Mouse (Mus musculus) kidney, postnatal 0 days (tissue): ENCODE measurements around the gene Usp53. TPM values are rescaled to one million over a fixed set of nuclear protein-coding genes. Genes with fewer than 3 reads are reported as not detected.

Source experiments
- ATAC-seq: fragments of 200-750 bp; cut with Nextera tagmentation; replicated peaks from 2 replicates; pipeline ENCODE4 v1.8.0; 2017; ENCODE audit warnings: low read depth, moderate number of reproducible peaks, moderate TSS enrichment, moderate library complexity; ENCODE audit not compliant: low FRiP score
- DNase-seq: peaks from one replicate; pipeline ENCODE4 v3.0.0-alpha.2; 2016; ENCODE audit warnings: low spot score
- H3K27ac ChIP-seq: fragments of 300-500 bp; sonication (generic); 2 replicates; pipeline ENCODE4 v1.5.1; 2014; ENCODE audit warnings: mild to moderate bottlenecking
- H3K27me3 ChIP-seq: fragments of 300-500 bp; sonication (generic); 2 replicates; pipeline ENCODE4 v1.6.1; 2014; ENCODE audit warnings: low read length, mixed read lengths; ENCODE audit not compliant: insufficient read depth
- H3K36me3 ChIP-seq: fragments of 300-500 bp; sonication (generic); 2 replicates; pipeline ENCODE4 v1.6.1; 2014; ENCODE audit warnings: low read length, mixed read lengths; ENCODE audit not compliant: insufficient read depth
- H3K4me1 ChIP-seq: fragments of 300-500 bp; sonication (generic); replicated peaks from 2 replicates; pipeline ENCODE4 v1.6.1; 2014; ENCODE audit warnings: antibody characterized with exemption, low read length, mixed read lengths; ENCODE audit not compliant: insufficient read depth
- H3K4me2 ChIP-seq: fragments of 300-500 bp; sonication (generic); 2 replicates; pipeline ENCODE4 v1.6.1; 2014; ENCODE audit warnings: mild to moderate bottlenecking, low read length, moderate library complexity, mixed read lengths
- H3K4me3 ChIP-seq: fragments of 300-500 bp; sonication (generic); replicated peaks from 2 replicates; pipeline ENCODE4 v1.5.1; 2014; ENCODE audit warnings: low read depth, low read length
- H3K9ac ChIP-seq: fragments of 300-500 bp; sonication (generic); 2 replicates; pipeline ENCODE4 v1.6.1; 2014; ENCODE audit warnings: low read depth, low read length
- H3K9me3 ChIP-seq: fragments of 300-500 bp; sonication (generic); replicated peaks from 2 replicates; pipeline ENCODE4 v1.6.1; 2016; ENCODE audit warnings: low read length, inconsistent platforms, mixed read lengths
- CTCF ChIP-seq: IDR thresholded peaks from 2 replicates; pipeline ENCODE4 v1.5.1; 2016; ENCODE audit warnings: antibody characterized with exemption, low read depth, mild to moderate bottlenecking, moderate library complexity
- WGBS: fragments of 180-500 bp; shearing (Covaris S2); extraction: QIAGEN DNeasy Blood & Tissue Kit; methylation state at CpG from one replicate; pipeline ENCODE4 v1.1.7; 2014; 5-methylcytosine and 5-hydroxymethylcytosine counted together
- polyA plus RNA-seq: library from polyadenylated mRNA; unstranded; fragments of >200 nt; fragmentation: Nextera tagmentation; extraction: Ambion mirVana; gene quantifications from 2 replicates; pipeline ENCODE4 v1.2.1, GENCODE M21; 2015

The Usp53 gene
- 12.5 and 13.2 TPM in 2 replicates for polyA plus RNA-seq

GRCm38 (mm10) chr3:122984249-122985182, at the start of gene Usp53:
Usp53 (minus strand) TSS chr3:122984510.
- H3K4me3 ChIP-seq = peak within 1 kb of the TSS; percentile 65
- WGBS = under 1% methylated on average over 83 of the region's 94 CpGs
- H3K9ac ChIP-seq = peak within 1 kb of the TSS; percentile 78
- H3K4me1 ChIP-seq = 0 out of 2 replicates have a peak, but pooled peaks cover 6% of the 10 kb centered on the region
- H3K9me3 ChIP-seq = no peaks in the 10 kb centered on the region
- peak within 1 kb of the TSS; percentile 97 for H3K27ac ChIP-seq
- no peak for TF ChIP-seq CTCF
- no peaks in the 10 kb centered on the region for H3K36me3 ChIP-seq
- peak within 1 kb of the TSS; percentile 70 for H3K4me2 ChIP-seq
- no peaks in the 10 kb centered on the region for H3K27me3 ChIP-seq
- ATAC-seq (peak; percentile 98), DNase-seq (peak; percentile 95)

GRCm38 (mm10) chr3:123033804-123034203, 49.5 kb upstream of the Usp53 start:
- WGBS = 86% methylated on average over 8 of the region's 8 CpGs
- no peak for TF ChIP-seq CTCF
- DNase-seq (no peak), ATAC-seq (no peak)
- Histone ChIP-seq H3K9me3 (no peaks in the 10 kb centered on the region), H3K27ac (no peak overlapping the region), H3K4me3 (no peak overlapping the region), H3K4me2 (no peak overlapping the region), H3K36me3 (no peaks in the 10 kb centered on the region), H3K4me1 (no peaks in the 10 kb centered on the region), H3K9ac (no peak overlapping the region), H3K27me3 (no peaks in the 10 kb centered on the region)

GRCm38 (mm10) chr3:123025634-123026033, 41.3 kb upstream of the Usp53 start:
- no peaks in the 10 kb centered on the region for H3K36me3 ChIP-seq
- no peak overlapping the region for H3K9ac ChIP-seq
- H3K9me3 ChIP-seq = no peaks in the 10 kb centered on the region
- TF ChIP-seq CTCF = no peak
- no peak for ATAC-seq
- no peaks in the 10 kb centered on the region for H3K27me3 ChIP-seq
- no peak for DNase-seq
- 83% methylated on average over 3 of the region's 3 CpGs for WGBS
- H3K4me3 ChIP-seq = no peak overlapping the region
- H3K4me1 ChIP-seq = no peaks in the 10 kb centered on the region
- H3K4me2 ChIP-seq = no peak overlapping the region
- H3K27ac ChIP-seq = no peak overlapping the region

GRCm38 (mm10) chr3:123024496-123025234, 40.4 kb upstream of the Usp53 start:
- H3K27me3 ChIP-seq = no peaks in the 10 kb centered on the region
- no peaks in the 10 kb centered on the region for H3K36me3 ChIP-seq
- DNase-seq (no peak), ATAC-seq (no peak)
- no peak overlapping the region for H3K4me3 ChIP-seq
- H3K4me1 ChIP-seq = no peaks in the 10 kb centered on the region
- H3K27ac ChIP-seq = no peak overlapping the region
- no peak overlapping the region for H3K9ac ChIP-seq
- no peaks in the 10 kb centered on the region for H3K9me3 ChIP-seq
- H3K4me2 ChIP-seq = no peak overlapping the region
- no peak for TF ChIP-seq CTCF
- WGBS = 83% methylated on average over 9 of the region's 9 CpGs

GRCm38 (mm10) chr3:123018792-123019191, 34.5 kb upstream of the Usp53 start:
- ATAC-seq (no peak), DNase-seq (no peak)
- no peak overlapping the region for H3K9ac ChIP-seq
- no peak overlapping the region for H3K4me2 ChIP-seq
- H3K27ac ChIP-seq = no peak overlapping the region
- no peak for TF ChIP-seq CTCF
- no peaks in the 10 kb centered on the region for H3K4me1 ChIP-seq
- no peaks in the 10 kb centered on the region for H3K9me3 ChIP-seq
- no peaks in the 10 kb centered on the region for H3K27me3 ChIP-seq
- H3K36me3 ChIP-seq = no peaks in the 10 kb centered on the region
- no peak overlapping the region for H3K4me3 ChIP-seq
- 84% methylated on average over 2 of the region's 2 CpGs for WGBS

GRCm38 (mm10) chr3:123013476-123013875, 29.2 kb upstream of the Usp53 start:
- no peak for TF ChIP-seq CTCF
- H3K27me3 ChIP-seq = no peaks in the 10 kb centered on the region
- no peak overlapping the region for H3K4me3 ChIP-seq
- H3K36me3 ChIP-seq = no peaks in the 10 kb centered on the region
- H3K4me1 ChIP-seq = no peaks in the 10 kb centered on the region
- H3K4me2 ChIP-seq = no peak overlapping the region
- DNase-seq = no peak
- H3K9ac ChIP-seq = no peak overlapping the region
- no peaks in the 10 kb centered on the region for H3K9me3 ChIP-seq
- 80% methylated on average over 14 of the region's 14 CpGs for WGBS
- ATAC-seq = no peak
- H3K27ac ChIP-seq = no peak overlapping the region
